Mouse (Mus musculus) mesoderm, embryonic 11.5 days (tissue): ENCODE data around the gene Ptgr1.

ENCODE experiments used
- DNase-seq: peaks from one replicate; pipeline ENCODE4 v3.0.0-alpha.2; 2012; ENCODE audit warnings: low read depth, low spot score

The Ptgr1 gene

GRCm38 (mm10) chr4:58990609-58991434 is 3.9 kb upstream of the Ptgr1 start:
- no peak for DNase-seq

DNA sequence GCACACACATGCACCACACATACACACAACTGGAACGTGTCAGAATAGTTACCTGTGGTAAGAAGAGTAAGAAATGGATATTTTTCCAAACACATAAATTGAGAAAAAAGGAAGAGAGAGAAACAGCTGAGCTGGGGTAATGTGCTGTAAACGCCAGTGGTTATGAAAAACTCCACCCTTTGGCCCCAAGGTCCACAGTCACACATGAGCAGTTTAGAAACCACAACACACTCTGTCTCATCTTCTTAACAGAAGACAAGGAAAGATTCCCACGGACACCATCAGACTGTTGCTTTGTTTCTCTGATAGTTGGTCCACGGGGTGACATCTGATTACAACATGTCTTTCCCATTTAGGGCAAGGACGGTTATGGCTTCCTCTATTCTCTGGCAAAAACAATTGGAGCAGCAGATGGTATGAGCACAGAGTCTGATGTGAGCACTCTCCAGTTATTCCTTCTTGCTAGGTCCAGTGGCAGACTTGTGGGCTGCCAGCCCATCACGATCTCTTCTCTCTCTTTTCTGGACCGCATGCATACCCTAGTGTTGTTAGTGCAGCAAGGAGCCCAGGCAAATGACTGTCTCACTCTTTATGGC is 2.5 kb upstream of the Ptgr1 start:
- no peak for DNase-seq

- DNase-seq: peak; percentile 87
Observed at GRCm38 (mm10) chr4:58985157-58985648, 1.7 kb downstream of the Ptgr1 start.

GRCm38 (mm10) chr4:58982806-58983205 is 4.1 kb downstream of the Ptgr1 start:
- DNase-seq: no peak

GRCm38 (mm10) chr4:58981421-58981820 is 5.5 kb downstream of the Ptgr1 start:
- DNase-seq: no peak

DNA sequence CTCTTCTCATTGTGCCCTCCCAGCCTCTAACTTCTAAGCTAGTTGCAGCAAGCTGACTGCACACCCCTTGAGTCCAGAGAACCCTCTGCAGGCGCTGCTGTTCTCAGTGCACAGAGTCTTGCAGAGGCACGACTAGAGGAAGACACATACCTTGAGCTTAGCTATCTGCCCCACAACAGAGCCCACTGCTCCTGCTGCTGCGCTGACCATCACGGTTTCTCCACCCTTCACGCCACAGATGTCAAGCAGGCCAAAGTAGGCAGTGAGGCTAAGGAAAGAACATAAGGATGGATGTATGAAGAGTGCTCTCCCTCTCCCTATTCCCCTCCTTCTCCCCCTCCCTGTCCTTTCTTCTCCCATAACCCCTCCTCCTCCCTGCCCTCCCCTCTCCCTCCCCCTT is 11.2 kb downstream of the Ptgr1 start:
- DNase-seq: no peak

GRCm38 (mm10) chr4:58970678-58971077 is 16.2 kb downstream of the Ptgr1 start:
- no peak for DNase-seq

DNA sequence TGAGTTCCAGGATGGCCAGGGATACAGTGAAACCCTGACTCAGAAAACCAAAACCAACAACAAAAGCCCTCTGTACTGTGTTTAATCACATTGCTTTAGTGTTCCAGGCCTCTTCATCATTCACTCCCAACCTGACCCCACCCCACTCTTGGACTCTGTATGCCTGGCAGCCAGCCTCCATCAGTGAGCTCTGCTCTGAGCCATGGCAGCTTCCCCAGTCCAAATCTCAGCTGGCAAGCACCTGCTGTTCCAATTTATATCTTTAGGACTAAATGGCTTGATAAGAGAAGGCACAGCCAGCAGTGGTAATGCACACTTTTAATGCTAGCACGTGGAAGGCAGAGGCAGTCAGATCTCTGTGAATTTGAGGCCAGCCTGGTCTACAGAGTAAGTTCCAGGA is 21.8 kb downstream of the Ptgr1 start:
- DNase-seq: no peak

GRCm38 (mm10) chr4:58963271-58963670 is 23.6 kb downstream of the Ptgr1 start:
- no peak for DNase-seq

GRCm38 (mm10) chr4:58961719-58962118 is 25.2 kb downstream of the Ptgr1 start:
- DNase-seq: no peak

GRCm38 (mm10) chr4:58952630-58953029 is 34.3 kb downstream of the Ptgr1 start:
- no peak for DNase-seq

- DNase-seq: no peak
Observed at GRCm38 (mm10) chr4:58948391-58948790, 38.5 kb downstream of the Ptgr1 start.

- no peak for DNase-seq
Observed at GRCm38 (mm10) chr4:58944695-58945094, 42.2 kb downstream of the Ptgr1 start.

- no peak for DNase-seq
Observed at GRCm38 (mm10) chr4:58944206-58944553, 42.7 kb downstream of the Ptgr1 start.

GRCm38 (mm10) chr4:58943420-58944205 is 43.3 kb downstream of the Ptgr1 start, which contains the start of gene Zkscan16:
Zkscan16 (plus strand) TSS chr4:58943628.
- peak; percentile 92 for DNase-seq

DNA sequence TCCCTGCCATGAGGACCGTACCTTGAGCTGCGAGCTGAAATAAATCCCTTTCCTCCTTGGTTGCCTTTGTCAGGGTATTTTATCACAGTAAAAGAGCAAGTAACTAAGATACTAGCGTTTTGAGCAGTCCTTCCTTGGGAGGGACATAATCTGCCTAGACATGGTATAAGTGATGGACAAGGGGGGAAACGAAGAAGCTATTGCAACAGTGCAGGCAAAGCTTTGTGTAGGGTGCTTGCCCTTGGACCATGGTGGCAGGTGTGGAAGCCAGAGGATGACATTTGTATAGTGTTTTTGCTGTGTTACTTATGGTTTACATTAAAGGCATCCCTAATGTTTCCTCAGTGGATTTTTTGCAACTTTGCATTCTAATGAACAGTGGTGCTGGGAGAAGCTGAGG is 44.0 kb downstream of the Ptgr1 start:
- DNase-seq: no peak

DNA sequence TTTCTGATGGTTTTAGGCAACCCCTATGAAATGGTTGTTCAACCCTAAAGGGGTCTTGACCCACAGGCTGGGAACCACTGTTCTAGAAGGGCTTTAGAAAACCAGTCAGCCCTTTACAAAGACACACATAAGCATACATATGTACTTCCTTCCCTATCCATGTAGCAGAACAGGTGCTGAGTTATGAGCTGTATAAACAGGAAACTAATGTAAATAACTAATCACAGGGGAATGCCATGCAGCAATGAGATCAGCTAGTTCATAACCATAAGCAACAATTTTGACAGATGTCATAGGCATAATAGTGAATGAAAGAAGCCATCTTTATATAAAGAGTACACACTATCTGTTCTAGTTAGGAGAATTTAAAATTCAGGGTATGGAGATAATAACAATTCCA is 45.3 kb downstream of the Ptgr1 start:
- DNase-seq: no peak

GRCm38 (mm10) chr4:58935846-58936245 is 51.1 kb downstream of the Ptgr1 start:
- DNase-seq: no peak

DNA sequence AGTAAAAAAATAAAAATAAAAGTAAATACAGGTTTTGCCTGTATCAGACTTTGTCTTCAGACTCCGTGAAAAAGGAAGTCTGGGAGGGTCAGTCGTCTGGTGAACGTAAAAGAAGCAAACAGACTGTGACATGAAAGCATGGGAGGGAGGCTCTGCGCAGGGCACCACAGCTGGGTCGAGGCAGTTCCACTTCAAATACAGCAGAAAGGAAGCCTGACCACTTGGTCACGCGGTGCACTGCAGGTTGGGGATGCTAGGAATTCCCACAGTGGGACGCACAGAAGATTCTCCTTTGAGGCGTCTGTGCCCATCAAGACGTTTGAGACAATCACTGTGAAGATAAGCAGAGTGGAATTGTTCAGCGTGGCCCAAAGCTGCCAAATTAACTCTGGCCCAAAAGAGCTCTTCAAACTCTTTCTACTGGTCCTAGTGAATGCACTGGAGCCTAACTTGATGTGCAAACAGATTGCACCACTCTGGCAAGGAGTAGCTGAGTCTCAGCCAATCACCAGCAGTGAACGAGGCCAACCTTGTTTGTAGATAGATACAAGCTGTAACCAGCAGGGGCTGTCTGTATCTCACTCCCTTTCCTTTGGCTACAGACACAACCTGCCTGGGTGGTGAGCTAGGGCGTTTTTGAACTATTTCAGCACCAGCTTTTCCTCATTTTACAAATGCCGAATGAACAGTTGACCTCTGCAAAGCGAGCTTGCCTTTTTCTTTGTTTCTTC is 52.0 kb downstream of the Ptgr1 start:
- peak; percentile 43 for DNase-seq

DNA sequence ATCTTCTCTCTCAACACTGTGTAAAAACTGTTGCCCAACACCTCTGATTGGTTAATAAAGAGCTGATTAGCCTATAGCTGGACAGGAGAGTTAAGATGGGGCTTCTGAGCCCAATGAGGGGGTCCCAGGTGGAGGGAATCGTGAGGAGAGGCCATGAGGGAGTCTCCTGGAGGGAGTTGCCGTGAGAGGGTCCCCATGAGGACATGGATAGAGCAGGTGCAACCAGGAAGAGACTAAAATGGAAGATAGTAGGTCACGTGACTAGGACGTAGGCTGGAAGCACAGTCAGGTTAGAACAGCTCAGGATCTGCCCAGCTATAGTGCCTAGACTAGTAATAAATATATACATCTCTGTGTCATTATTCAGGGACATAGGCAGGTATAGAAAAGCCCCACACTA is 52.6 kb downstream of the Ptgr1 start:
- DNase-seq: no peak

DNA sequence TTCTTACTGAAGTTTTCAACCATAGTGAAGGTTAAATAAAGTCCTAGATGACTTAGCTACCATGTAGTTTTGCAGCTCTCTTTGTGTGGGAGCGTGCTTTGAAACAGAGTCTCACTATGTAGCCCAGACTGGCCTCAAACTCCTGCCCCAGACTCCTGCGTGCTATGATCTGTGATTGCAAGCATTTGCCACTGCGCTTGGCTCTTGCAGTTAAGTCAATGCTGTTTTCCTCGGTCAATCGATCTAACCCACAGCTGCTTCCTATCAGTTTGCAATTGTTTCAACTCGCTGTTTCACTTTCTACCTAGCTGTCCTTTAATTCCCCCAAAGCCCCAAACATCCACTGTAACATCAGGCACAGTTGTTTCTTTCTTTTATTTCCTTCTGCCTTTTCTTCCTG is 54.4 kb downstream of the Ptgr1 start:
- no peak for DNase-seq

GRCm38 (mm10) chr4:58927661-58928060 is 59.3 kb downstream of the Ptgr1 start:
- no peak for DNase-seq
